Mouse (Mus musculus): ENCODE measurements around the gene Srrt.

Gene Srrt

DNA sequence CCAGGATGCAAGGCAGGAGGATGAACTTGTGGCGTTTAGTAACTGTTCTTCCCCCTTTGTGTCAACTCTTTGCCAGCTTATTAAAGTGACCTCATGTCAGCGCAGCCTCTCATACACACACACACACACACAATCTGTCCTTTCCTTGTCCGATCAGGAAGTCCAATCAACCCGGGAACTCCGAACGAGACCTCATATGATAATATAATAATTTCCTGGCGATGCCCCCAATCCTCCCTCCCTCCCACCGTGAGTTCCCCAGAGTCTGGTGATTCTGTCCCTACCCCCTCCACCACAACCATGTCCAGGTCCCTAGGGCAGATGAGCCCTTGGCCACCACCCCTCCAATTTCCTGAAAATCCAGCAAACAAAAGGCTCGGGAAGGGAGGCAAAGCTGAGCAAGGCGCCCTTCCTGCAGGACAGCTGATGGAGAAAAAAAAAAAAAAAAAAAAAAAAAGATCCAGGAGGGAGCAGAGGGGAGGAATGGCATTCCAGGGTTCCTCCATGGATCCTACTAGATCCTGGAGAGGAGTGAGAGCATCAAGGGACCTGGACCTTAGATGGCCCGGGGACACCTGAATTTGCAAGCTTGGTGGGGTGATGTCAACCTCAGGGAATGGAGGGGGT is 31.3 kb upstream of the Srrt start:
- in situ Hi-C loops (cut with MboI, MseI): loop anchor here in 1 of 2 experiments (25.0 kb wide), 1 partner anchor 424 kb away; no protein-coding TSS in a partner anchor

GRCm38 (mm10) chr5:137338256-137338655 is 30.8 kb upstream of the Srrt start:
- in situ Hi-C loops (cut with MboI, MseI): loop anchor here in 1 of 2 experiments (25.0 kb wide), 1 partner anchor 424 kb away; no protein-coding TSS in a partner anchor

GRCm38 (mm10) chr5:137337190-137337589 is 29.7 kb upstream of the Srrt start:
- in situ Hi-C loops (cut with MboI, MseI): loop anchor here in 1 of 2 experiments (25.0 kb wide), 1 partner anchor 425 kb away; no protein-coding TSS in a partner anchor

DNA sequence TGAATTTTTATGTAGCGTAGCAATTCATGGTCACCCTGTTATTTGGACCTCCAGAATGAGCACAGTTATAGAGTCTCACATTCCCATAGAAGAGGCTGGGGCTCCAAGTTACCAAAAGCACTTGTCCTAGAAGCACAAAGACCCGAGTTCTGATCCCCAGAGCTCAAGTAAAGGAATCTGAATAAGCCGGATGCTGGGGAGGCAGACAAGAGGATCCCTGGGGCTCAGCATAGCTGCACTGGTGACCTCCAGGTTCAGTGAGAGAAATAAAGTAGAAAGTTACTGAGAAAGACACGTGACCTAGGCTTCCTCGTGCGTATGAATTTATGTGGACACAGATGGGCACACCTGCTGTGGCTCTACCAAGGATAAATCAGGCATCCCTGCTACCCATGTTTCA is 27.6 kb upstream of the Srrt start:
- in situ Hi-C loops (cut with MboI, MseI): loop anchor here in 1 of 2 experiments (25.0 kb wide), 1 partner anchor 427 kb away; no protein-coding TSS in a partner anchor

DNA sequence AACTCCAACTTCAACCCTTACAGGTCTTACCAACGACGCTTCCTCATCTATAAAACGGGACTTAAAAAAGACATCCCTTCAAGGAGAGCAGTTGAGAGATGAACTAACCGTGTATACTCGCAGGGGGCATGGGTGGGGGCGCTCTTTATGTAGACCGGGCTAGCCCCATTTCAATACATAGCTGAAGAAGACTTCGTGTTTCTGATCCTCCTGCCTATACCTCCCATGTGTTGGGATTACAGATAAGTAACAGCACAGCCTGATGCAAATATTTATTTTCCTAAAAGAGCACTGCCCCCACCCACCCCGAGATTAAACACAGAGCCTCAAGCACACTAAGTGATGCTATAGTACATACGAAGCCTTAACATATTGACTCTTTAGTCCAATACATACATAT is 26.8 kb upstream of the Srrt start:
- in situ Hi-C loops (cut with MboI, MseI): loop anchor here in 1 of 2 experiments (25.0 kb wide), 1 partner anchor 428 kb away; no protein-coding TSS in a partner anchor

DNA sequence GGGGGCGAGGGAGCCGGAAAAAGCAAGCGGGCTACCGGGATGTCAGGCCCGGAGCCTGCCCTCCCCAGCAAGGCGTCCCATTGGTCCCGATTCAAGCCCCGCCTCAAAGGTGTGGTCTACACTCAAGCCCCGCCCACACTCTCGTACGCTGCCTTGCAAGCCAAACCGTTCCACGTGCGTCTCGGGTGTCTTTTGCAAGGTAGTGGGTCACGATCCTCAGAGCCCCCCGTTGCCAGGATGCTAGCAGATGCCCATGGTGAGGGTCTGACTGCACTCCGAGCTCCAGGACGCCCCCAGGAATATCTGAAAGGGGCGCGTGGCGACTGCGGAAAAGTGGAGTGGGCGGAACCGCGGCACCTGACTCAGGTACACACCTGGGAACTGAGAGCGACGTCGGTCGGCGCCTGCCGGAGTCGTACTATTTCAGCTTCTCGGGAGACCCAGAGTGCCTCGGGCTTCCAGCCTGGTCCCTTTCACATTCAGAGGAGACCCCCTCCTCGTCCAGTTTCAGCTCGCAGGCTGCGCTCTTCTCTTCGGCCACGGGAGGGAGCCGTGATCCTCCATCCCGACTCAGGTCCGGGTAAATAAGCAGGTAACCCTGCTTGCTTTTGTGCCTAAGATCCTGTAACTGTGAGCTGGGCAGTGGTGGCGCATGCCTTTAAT is 26.2 kb upstream of the Srrt start, which contains the start of gene Slc12a9:
TSS of gene Slc12a9 (minus strand) at position 86 of the 663 bp plus-strand sequence.
- in situ Hi-C loops (cut with MboI, MseI): loop anchor here in 1 of 2 experiments (25.0 kb wide), 1 partner anchor 429 kb away; no protein-coding TSS in a partner anchor

DNA sequence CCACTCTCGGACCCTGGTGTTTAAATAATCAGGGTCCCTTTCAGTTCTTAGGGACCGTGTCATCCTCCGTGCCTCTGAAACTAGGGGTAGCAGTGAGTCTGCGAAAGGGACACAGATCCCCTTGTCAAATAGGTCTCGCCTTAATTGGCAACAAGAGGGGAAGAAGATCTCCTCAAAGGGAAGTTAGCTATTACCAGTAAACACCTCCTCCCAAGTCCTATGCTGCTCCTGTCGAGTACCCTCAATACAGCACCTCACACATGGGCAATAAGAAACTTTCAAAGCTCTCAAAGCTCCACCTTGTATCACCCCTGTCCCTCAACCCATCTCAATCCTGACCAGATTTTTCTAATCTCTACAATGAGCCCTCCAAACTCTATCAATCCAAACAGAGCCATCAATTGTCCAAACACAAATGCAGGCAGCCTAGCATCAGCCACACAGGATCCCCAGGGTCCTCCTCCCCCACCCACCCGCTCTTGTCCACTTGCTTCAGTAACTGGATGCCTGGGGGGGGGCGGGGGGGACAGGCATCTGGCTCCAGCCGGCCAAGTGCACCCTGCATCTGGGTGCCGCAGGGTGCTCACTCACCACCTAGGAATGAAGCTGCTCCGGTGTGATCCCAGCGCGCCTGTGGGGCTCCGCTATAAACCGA is 25.5 kb upstream of the Srrt start:
- in situ Hi-C loops (cut with MboI, MseI): loop anchor here in 1 of 2 experiments (25.0 kb wide), 1 partner anchor 429 kb away; no protein-coding TSS in a partner anchor

- in situ Hi-C loops (cut with MboI, MseI): loop anchor here in 1 of 2 experiments (25.0 kb wide), 1 partner anchor 431 kb away; no protein-coding TSS in a partner anchor
Measured at GRCm38 (mm10) chr5:137330910-137331309, 23.4 kb upstream of the Srrt start.

DNA sequence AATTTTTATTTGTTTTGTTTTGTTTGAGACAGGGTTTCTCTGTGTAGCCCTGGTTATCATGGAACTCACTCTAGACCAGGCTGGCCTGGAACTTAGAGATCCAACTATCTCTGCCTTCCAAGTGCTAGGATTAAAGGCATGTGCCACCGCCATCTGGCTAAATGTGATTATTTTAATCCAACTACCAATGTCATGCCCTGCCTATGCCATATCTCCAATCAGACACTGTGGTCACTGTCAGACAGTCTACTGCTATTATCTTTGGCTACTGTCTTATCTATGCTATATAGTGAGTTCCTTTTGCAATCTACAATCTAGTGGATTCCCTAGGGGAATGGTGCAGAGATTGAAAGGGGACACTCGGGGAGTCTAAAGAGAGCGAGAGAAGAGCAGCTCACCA is 13.5 kb upstream of the Srrt start:
- in situ Hi-C loops (cut with MboI, MseI): loop anchor here in 1 of 2 experiments (10.0 to 25.0 kb wide), 2 partner anchors 464 to 1359 kb away; partner anchors contain the start of genes Mepce, Ssc4d and Zcwpw1

DNA sequence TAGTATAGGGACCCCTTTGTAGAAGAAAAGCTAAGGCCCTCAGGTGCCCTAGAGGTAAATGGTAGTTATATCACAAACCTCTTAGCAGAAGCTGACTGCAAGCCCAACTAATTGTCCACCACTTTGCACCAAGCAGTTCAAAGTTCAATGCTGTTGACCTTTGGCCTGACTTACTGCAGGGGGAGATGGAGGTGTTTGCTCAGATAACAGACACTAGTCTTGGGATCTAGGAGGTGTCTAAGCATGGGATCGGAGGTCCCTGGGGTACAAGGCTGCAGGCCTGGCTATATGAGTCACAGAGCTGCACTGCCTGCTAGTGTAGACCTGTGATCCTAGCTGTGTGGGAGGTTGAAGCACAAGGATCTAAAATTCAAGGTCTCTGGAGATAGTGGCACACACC is 11.1 kb upstream of the Srrt start:
- in situ Hi-C loops (cut with MboI, MseI): loop anchor here in 1 of 2 experiments (25.0 kb wide), 1 partner anchor 1356 kb away; the partner anchor contains the start of gene Ssc4d

- in situ Hi-C loops (cut with MboI, MseI): loop anchor here in 1 of 2 experiments (25.0 kb wide), 1 partner anchor 1355 kb away; the partner anchor contains the start of gene Ssc4d
Measured at GRCm38 (mm10) chr5:137317361-137317760, 9.9 kb upstream of the Srrt start.

DNA sequence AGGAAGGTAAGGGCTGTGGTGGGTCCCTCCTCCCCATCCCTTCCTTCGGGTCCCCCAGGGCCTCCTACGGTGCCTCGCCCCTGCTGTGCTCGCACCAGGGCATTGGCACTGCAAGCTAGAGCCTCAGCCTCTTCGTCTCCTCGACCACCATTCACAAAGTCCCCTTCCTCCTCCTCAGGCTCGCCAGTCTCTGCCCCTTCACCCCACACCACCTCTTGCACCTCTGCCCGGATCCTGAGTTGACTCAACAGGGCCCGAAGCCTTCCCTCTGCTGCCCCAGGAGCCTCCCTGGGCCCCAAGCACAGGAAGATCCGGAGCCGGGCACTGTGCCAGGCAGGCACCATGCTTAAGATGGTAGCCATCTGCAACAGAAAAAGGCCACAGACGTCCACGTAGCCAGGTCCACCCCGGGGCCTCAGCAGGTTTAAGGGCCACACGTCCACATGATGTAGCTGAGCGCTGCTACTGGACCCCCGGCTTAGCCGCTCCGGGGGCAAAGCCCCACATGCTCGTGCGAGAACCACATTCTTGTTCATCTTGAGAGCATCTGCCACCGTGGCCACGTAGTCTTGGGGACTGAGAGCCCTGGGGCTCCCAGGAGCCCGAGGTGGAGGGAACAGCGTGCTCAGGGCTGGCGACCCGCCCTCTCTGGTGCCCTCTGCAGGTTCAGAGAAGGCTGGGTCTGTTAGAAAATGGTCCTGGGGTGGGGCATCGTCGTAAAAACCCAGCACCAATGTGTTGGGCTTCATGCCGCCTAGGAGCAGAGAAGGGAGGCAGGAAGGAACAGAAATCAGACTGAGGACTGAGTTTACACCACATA is 7.8 kb upstream of the Srrt start:
- in situ Hi-C loops (cut with MboI, MseI): loop anchor here in 1 of 2 experiments (25.0 kb wide), 1 partner anchor 1353 kb away; the partner anchor contains the start of gene Ssc4d

GRCm38 (mm10) chr5:137314193-137315083 is 7.0 kb upstream of the Srrt start, which contains the start of gene Trip6:
Trip6 (minus strand) TSS chr5:137314404.
- in situ Hi-C loops (cut with MboI, MseI): loop anchor here in 1 of 2 experiments (25.0 kb wide), 1 partner anchor 1352 kb away; the partner anchor contains the start of gene Ssc4d

DNA sequence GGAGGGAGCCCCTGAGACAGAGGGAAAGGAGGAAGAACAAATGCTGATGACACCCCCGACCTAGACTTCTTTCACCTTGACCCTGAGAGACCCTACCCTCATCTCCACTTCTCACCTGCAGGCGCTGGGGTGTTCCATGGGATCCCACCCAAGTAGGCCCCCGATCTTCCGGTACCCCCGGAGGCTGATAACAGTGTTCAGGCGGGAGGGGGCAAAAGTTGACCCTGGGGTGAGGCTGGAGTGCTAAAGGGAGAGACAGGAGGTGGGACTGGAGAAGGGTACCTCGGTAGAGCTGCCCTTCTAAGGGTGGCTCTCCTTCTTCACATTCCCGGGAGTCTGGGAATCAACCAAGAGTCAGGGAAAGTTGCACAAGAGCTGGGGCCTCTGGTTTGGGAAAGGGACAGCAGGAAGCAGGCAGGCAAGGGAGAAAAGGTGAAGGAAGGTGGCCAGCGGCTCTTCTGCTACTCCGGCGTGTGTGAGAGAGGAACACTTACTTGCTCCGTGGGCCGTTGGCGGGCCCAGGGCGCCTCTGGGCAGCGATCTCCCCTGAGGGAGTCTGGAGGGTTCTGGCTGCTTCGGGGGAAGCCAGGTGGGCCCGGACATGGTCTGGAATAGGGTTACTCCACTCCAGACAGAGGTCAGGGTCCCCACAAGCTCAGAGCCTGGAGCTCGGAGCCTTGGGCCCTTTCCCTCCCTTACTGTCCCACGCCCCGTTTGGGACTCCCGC is 6.2 kb upstream of the Srrt start:
- in situ Hi-C loops (cut with MboI, MseI): loop anchor here in 1 of 2 experiments (25.0 kb wide), 1 partner anchor 1351 kb away; the partner anchor contains the start of gene Ssc4d

- in situ Hi-C loops (cut with MboI, MseI): loop anchor here in 1 of 2 experiments (25.0 kb wide), 1 partner anchor 1346 kb away; the partner anchor contains the start of gene Ssc4d
Measured at GRCm38 (mm10) chr5:137308356-137308755, 882 bp upstream of the Srrt start.

- in situ Hi-C loops (cut with MboI, MseI): loop anchor here in 1 of 2 experiments (25.0 kb wide), 1 partner anchor 1344 kb away; the partner anchor contains the start of gene Ssc4d
Measured at GRCm38 (mm10) chr5:137306439-137307005, 952 bp downstream of the Srrt start.

GRCm38 (mm10) chr5:137305822-137306221 is 1.7 kb downstream of the Srrt start:
- in situ Hi-C loops (cut with MboI, MseI): loop anchor here in 1 of 2 experiments (25.0 kb wide), 1 partner anchor 1344 kb away; the partner anchor contains the start of gene Ssc4d

GRCm38 (mm10) chr5:137304816-137305215 is 2.7 kb downstream of the Srrt start:
- in situ Hi-C loops (cut with MboI, MseI): loop anchor here in 1 of 2 experiments (25.0 kb wide), 1 partner anchor 1343 kb away; the partner anchor contains the start of gene Ssc4d

Measured in T-helper 17 cell (primary cell).